Mouse (Mus musculus) MEL (cell line): ENCODE data around the gene Vwce. TPM values are rescaled to one million over a fixed set of nuclear protein-coding genes. Genes with fewer than 3 reads are reported as not detected.

Source experiments
- DNase-seq: peaks from one replicate; pipeline ENCODE4 v3.0.0; 2011; ENCODE audit warnings: low read depth, low spot score
- H3K27ac ChIP-seq: 2 replicates; pipeline ENCODE4 v1.5.1; 2012; ENCODE audit warnings: low read depth, mild to moderate bottlenecking, control low read depth, low read length, moderate library complexity; ENCODE audit not compliant: control insufficient read depth
- H3K27me3 ChIP-seq, 2 experiments: fragments of 150-350 bp in 1 of 2; sonication (generic) in 1 of 2; 2 replicates each; pipeline ENCODE4 v1.6.1; 2012; ENCODE audit warnings: low read length in 2 of 2, mild to moderate bottlenecking in 2 of 2, improper control_type of control experiment in 1 of 2, moderate library complexity in 1 of 2; ENCODE audit not compliant: insufficient read depth in 2 of 2, control insufficient read depth in 1 of 2
- H3K36me3 ChIP-seq, 2 experiments: 2 replicates each; pipeline ENCODE4 v1.6.1; 2012 to 2014; ENCODE audit warnings: low read length in 2 of 2, improper control_type of control experiment in 1 of 2, inconsistent platforms in 1 of 2, mild to moderate bottlenecking in 1 of 2; ENCODE audit not compliant: insufficient read depth in 2 of 2, control insufficient read depth in 1 of 2
- H3K4me1 ChIP-seq, 2 experiments: fragments of 150-350 bp in 1 of 2; sonication (generic) in 1 of 2; 2 replicates each; pipeline ENCODE4 v1.6.1; 2012; ENCODE audit warnings: low read length in 2 of 2, improper control_type of control experiment in 1 of 2, mild to moderate bottlenecking in 1 of 2; ENCODE audit not compliant: insufficient read depth in 2 of 2, control insufficient read depth in 1 of 2
- H3K4me3 ChIP-seq, 2 experiments: fragments of 150-350 bp in 1 of 2; sonication (generic) in 1 of 2; 2 replicates each; pipeline ENCODE4 v1.5.1; 2012; ENCODE audit warnings: low read depth in 2 of 2, low read length in 2 of 2, mild to moderate bottlenecking in 2 of 2, moderate library complexity in 2 of 2, control low read depth in 1 of 2, improper control_type of control experiment in 1 of 2; ENCODE audit not compliant: control insufficient read depth in 1 of 2, insufficient read depth in 1 of 2
- H3K79me2 ChIP-seq: 2 replicates; pipeline ENCODE4 v1.6.1; 2012; ENCODE audit warnings: mild to moderate bottlenecking, low read length, moderate library complexity; ENCODE audit not compliant: control insufficient read depth, poor library complexity, insufficient read depth
- H3K9ac ChIP-seq: 2 replicates; pipeline ENCODE4 v1.6.1; 2012; ENCODE audit warnings: low read depth, mild to moderate bottlenecking, control low read depth, low read length, moderate library complexity; ENCODE audit not compliant: control insufficient read depth, poor library complexity, severe bottlenecking
- H3K9me3 ChIP-seq: fragments of 150-350 bp; sonication (generic); replicated peaks from 2 replicates; pipeline ENCODE4 v1.6.1; 2012; ENCODE audit warnings: mild to moderate bottlenecking, low read length, improper control_type of control experiment, moderate library complexity; ENCODE audit not compliant: insufficient read depth
- CHD1 ChIP-seq: IDR thresholded peaks from 2 replicates; pipeline ENCODE4 v1.6.1; 2012; ENCODE audit warnings: low read depth, mild to moderate bottlenecking, inconsistent platforms, low read length, improper control_type of control experiment
- CHD2 ChIP-seq: IDR thresholded peaks from 2 replicates; pipeline ENCODE4 v1.6.1; 2011; ENCODE audit warnings: low read length, improper control_type of control experiment
- E2F4 ChIP-seq: IDR thresholded peaks from 2 replicates; pipeline ENCODE4 v1.6.1; 2011; ENCODE audit warnings: low read depth, low read length, improper control_type of control experiment, borderline replicate concordance
- ELF1 ChIP-seq: IDR thresholded peaks from 2 replicates; pipeline ENCODE4 v1.6.1; 2014; ENCODE audit warnings: low read depth, mild to moderate bottlenecking, inconsistent platforms, low read length, improper control_type of control experiment, moderate library complexity
- GABPA ChIP-seq: IDR thresholded peaks from 2 replicates; pipeline ENCODE4 v1.6.1; 2012; ENCODE audit warnings: low read depth, mild to moderate bottlenecking, inconsistent platforms, low read length, improper control_type of control experiment, moderate library complexity
- GATA1 ChIP-seq: IDR thresholded peaks from 2 replicates; pipeline ENCODE4 v1.6.1; 2011; ENCODE audit warnings: low read depth, low read length, improper control_type of control experiment
- HCFC1 ChIP-seq: IDR thresholded peaks from 2 replicates; pipeline ENCODE4 v1.6.1; 2012; ENCODE audit warnings: low read depth, mild to moderate bottlenecking, inconsistent platforms, low read length, improper control_type of control experiment, moderate library complexity
- MAFK ChIP-seq: IDR thresholded peaks from 2 replicates; pipeline ENCODE4 v1.6.1; 2011; ENCODE audit warnings: low read depth, mild to moderate bottlenecking, low read length, improper control_type of control experiment, borderline replicate concordance
- MAX ChIP-seq: IDR thresholded peaks from 2 replicates; pipeline ENCODE4 v1.6.1; 2011; ENCODE audit warnings: low read length, improper control_type of control experiment
- MEF2A ChIP-seq: IDR thresholded peaks from 2 replicates; pipeline ENCODE4 v1.6.1; 2014; ENCODE audit warnings: low read depth, mild to moderate bottlenecking, inconsistent platforms, low read length, improper control_type of control experiment; ENCODE audit not compliant: poor library complexity, insufficient replicate concordance, severe bottlenecking; ENCODE audit errors: extremely low read depth
- MXI1 ChIP-seq: IDR thresholded peaks from 2 replicates; pipeline ENCODE4 v1.6.1; 2011; ENCODE audit warnings: mild to moderate bottlenecking, low read depth, low read length, improper control_type of control experiment
- MYB ChIP-seq: IDR thresholded peaks from 2 replicates; pipeline ENCODE4 v1.6.1; 2011; ENCODE audit warnings: mild to moderate bottlenecking, low read depth, low read length, improper control_type of control experiment
- MYC ChIP-seq: IDR thresholded peaks from 2 replicates; pipeline ENCODE4 v1.6.1; 2011; ENCODE audit warnings: low read depth, mild to moderate bottlenecking, low read length, improper control_type of control experiment, moderate library complexity
- NELFE ChIP-seq: IDR thresholded peaks from 2 replicates; pipeline ENCODE4 v1.6.1; 2011; ENCODE audit warnings: low read depth, low read length, improper control_type of control experiment
- POLR2A ChIP-seq, 2 experiments: IDR thresholded peaks; 2 replicates each; pipeline ENCODE4 v1.6.1; 2011 to 2012; ENCODE audit warnings: low read length in 2 of 2, mild to moderate bottlenecking in 2 of 2, control low read depth in 1 of 2, improper control_type of control experiment in 1 of 2, low read depth in 1 of 2, moderate library complexity in 1 of 2; ENCODE audit not compliant: control insufficient read depth in 1 of 2, insufficient read depth in 1 of 2, poor library complexity in 1 of 2
- POLR2AphosphoS2 ChIP-seq: IDR thresholded peaks from 2 replicates; pipeline ENCODE4 v1.6.1; 2011; ENCODE audit warnings: low read length, improper control_type of control experiment
- POLR2AphosphoS5 ChIP-seq: IDR thresholded peaks from 2 replicates; pipeline ENCODE4 v1.6.1; 2012; ENCODE audit warnings: low read depth, borderline replicate concordance, mild to moderate bottlenecking, inconsistent platforms, low read length, moderate library complexity, mixed read lengths
- RAD21 ChIP-seq: IDR thresholded peaks from 2 replicates; pipeline ENCODE4 v1.6.1; 2011; ENCODE audit warnings: mild to moderate bottlenecking, low read depth, low read length, improper control_type of control experiment
- RCOR1 ChIP-seq: IDR thresholded peaks from 2 replicates; pipeline ENCODE4 v1.6.1; 2012; ENCODE audit warnings: low read depth, mild to moderate bottlenecking, inconsistent platforms, low read length, improper control_type of control experiment
- SMC3 ChIP-seq: IDR thresholded peaks from 2 replicates; pipeline ENCODE4 v1.6.1; 2011; ENCODE audit warnings: low read depth, low read length, improper control_type of control experiment
- TAL1 ChIP-seq: IDR thresholded peaks from 2 replicates; pipeline ENCODE4 v1.6.1; 2012; ENCODE audit warnings: mild to moderate bottlenecking, inconsistent platforms, low read length, moderate library complexity, mixed read lengths
- TCF12 ChIP-seq: IDR thresholded peaks from 2 replicates; pipeline ENCODE4 v1.6.1; 2014; ENCODE audit warnings: low read depth, mild to moderate bottlenecking, inconsistent platforms, low read length, improper control_type of control experiment, moderate library complexity
- ZMIZ1 ChIP-seq: IDR thresholded peaks from 2 replicates; pipeline ENCODE4 v1.6.1; 2012; ENCODE audit warnings: low read depth, mild to moderate bottlenecking, inconsistent platforms, low read length, improper control_type of control experiment, moderate library complexity
- ZNF384 ChIP-seq: IDR thresholded peaks from 2 replicates; pipeline ENCODE4 v1.6.1; 2012; ENCODE audit warnings: low read depth, mild to moderate bottlenecking, inconsistent platforms, low read length, improper control_type of control experiment
- polyA plus RNA-seq, 2 experiments: library from polyadenylated mRNA; stranded (reverse) in 1 of 2; unstranded in 1 of 2; fragments of >175 nt in 1 of 2; fragments of >200 nt in 1 of 2; gene quantifications; 2 replicates each; pipeline versions ENCODE4 v1.2.1 to v1.2.4; 2012; ENCODE audit warnings: low replicate concordance in 2 of 2, low read depth in 1 of 2; ENCODE audit not compliant: insufficient read length in 2 of 2, insufficient read depth in 1 of 2, missing spikeins in 1 of 2
- total RNA-seq: library from RNA; depleted of rRNA; stranded (reverse); fragments of 300-350 nt; gene quantifications from 2 replicates; pipeline ENCODE4 v1.2.3, GENCODE M21; 2012

Gene Vwce
- total and polyA plus RNA-seq, 3 experiments = 0.04 to 666 (median 1.8) TPM

GRCm38 (mm10) chr19:10671319-10671718, 37.3 kb downstream of the Vwce start:
- Histone ChIP-seq H3K9me3 (no peaks in the 10 kb centered on the region), H3K9ac (no peak overlapping the region), H3K4me3 (no peak overlapping the region), H3K27me3 (no peaks in the 10 kb centered on the region; a peak in 1 of 4 replicates), H3K36me3 (no peaks in the 10 kb centered on the region), H3K27ac (no peak overlapping the region), H3K79me2 (no peaks in the 10 kb centered on the region), H3K4me1 (no peaks in the 10 kb centered on the region)
- TF ChIP-seq NELFE = no peak
- TF ChIP-seq MEF2A = no peak
- TF ChIP-seq GATA1 = no peak
- TF ChIP-seq ZNF384 = no peak
- TF ChIP-seq MAFK = no peak
- no peak for TF ChIP-seq TCF12
- TF ChIP-seq GABPA = no peak
- TF ChIP-seq RAD21 = no peak
- no peak for TF ChIP-seq RCOR1
- TF ChIP-seq HCFC1 = no peak
- TF ChIP-seq CHD2 = no peak
- DNase-seq = no peak

GRCm38 (mm10) chr19:10671854-10672417, 37.9 kb downstream of the Vwce start:
- H3K4me3 ChIP-seq = no peak overlapping the region
- H3K27ac ChIP-seq = no peak overlapping the region
- H3K4me1 ChIP-seq = no peaks in the 10 kb centered on the region
- no peaks in the 10 kb centered on the region; a peak in 1 of 4 replicates for H3K27me3 ChIP-seq
- no peak for TF ChIP-seq MYB
- TF ChIP-seq GABPA = no peak
- no peak for TF ChIP-seq SMC3
- TF ChIP-seq RAD21 = no peak
- TF ChIP-seq POLR2AphosphoS5 = no peak
- TF ChIP-seq MAX = no peak
- TF ChIP-seq MXI1 = no peak
- TF ChIP-seq HCFC1 = no peak
- no peak for TF ChIP-seq POLR2A (IDR thresholded peaks at IDR 0.05; ENCODE audit: control insufficient read depth in 1 of 2, insufficient read depth in 1 of 2, low read depth in 1 of 2, low read length in 2 of 2, poor library complexity in 1 of 2)
- TF ChIP-seq ZMIZ1 = no peak
- TF ChIP-seq TAL1 = no peak
- TF ChIP-seq CHD1 = no peak
- TF ChIP-seq E2F4 = no peak
- TF ChIP-seq MYC = no peak
- TF ChIP-seq MAFK = no peak
- no peak for TF ChIP-seq ELF1
- no peak for TF ChIP-seq POLR2AphosphoS2
- H3K9ac ChIP-seq = no peak overlapping the region
- no peaks in the 10 kb centered on the region for H3K79me2 ChIP-seq
- no peaks in the 10 kb centered on the region for H3K9me3 ChIP-seq
- H3K36me3 ChIP-seq = no peaks in the 10 kb centered on the region
- DNase-seq = no peak
